Mouse (Mus musculus) megakaryocyte-erythroid progenitor cell, adult 5-6 weeks (primary cell): ENCODE data around the gene Fbxl18. TPM values are rescaled to one million over a fixed set of nuclear protein-coding genes. Genes with fewer than 3 reads are reported as not detected.

Source experiments
- ATAC-seq: replicated peaks from 2 replicates; pipeline ENCODE4 v1.8.0; 2016; ENCODE audit warnings: mild to moderate bottlenecking, inconsistent platforms; ENCODE audit not compliant: severe bottlenecking, poor library complexity, low FRiP score, low TSS enrichment
- total RNA-seq, 2 experiments: library from RNA; stranded (forward) in 1 of 2; stranded (reverse) in 1 of 2; fragments of 200-1000, 215-1000 nt in 1 of 2; fragments of >200 nt in 1 of 2; fragmentation: Nextera tagmentation in 1 of 2; gene quantifications; 2 replicates each; pipeline ENCODE4 v1.2.3; 2014 to 2017

Fbxl18 gene
- total RNA-seq, 2 experiments from 2014 or later: 3.9 to 7.7 TPM

DNA sequence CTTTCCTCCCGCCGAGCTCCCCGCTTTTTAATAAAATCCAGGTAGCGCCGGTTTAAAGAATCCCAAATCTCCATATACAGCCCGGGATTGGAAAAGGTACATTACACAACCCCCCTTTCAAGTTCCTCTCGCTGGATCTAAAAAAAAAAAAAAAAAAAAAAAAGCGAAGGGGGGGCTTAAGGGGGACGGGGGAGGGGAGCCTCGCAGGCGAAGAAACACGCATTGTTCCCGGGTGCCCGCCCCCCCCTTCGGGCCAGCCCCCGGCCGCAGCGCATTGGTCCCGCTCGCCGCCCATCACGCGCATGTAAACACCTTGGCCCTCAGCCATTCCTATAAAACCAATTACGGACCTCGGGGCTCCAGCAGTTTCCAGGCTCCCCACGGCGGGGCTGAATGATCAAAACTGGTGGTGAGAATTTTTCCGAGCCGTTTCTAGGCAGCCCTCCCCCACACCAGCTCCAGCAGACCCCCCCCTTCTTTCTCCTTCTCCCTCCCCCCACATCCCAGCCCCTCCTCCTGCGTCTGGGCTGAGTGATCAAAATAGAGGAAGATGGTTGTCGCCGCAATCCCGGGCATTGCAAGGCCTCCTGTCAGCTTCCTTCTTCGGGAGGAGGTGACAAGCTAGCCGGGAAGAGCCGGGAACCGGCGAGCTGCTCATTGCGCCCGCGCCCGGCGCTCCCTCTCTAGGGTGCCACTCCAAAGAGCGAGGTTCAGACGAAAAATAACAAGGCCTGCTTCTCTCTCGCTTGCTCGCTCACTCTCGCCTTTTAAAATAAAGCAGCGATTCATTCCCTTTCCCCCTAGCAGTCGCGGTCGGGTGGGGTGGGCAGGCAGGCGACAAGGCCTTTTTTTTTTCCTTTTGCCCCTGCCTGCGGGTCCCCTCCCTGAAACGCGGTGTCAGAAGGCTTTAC lies 77.4 kb downstream of the Fbxl18 start, which contains the start of gene Tnrc18:
TSS of gene Tnrc18 (minus strand) at position 139 of the 911 bp plus-strand sequence.
- no peak for ATAC-seq

Other genes starting within 250 kb of the Fbxl18 start
- not detected in 2 replicates for gene Slc29a4, start 202.9 kb downstream of the Fbxl18 start, total RNA-seq (2014; fragmentation: Nextera tagmentation)
- gene Slc29a4, start 202.9 kb downstream of the Fbxl18 start, total RNA-seq (2017): not detected in 2 replicates
- 8.8 and 11.7 TPM in 2 replicates for gene Tnrc18, start 77.8 kb downstream of the Fbxl18 start, total RNA-seq (2014; fragmentation: Nextera tagmentation)
- 0.85 and 4.2 TPM in 2 replicates for gene Tnrc18, start 77.8 kb downstream of the Fbxl18 start, total RNA-seq (2017)
- gene Actb, start 11.3 kb upstream of the Fbxl18 start, total RNA-seq (2014; fragmentation: Nextera tagmentation): 1,959 and 3,523 TPM in 2 replicates
- gene Actb, start 11.3 kb upstream of the Fbxl18 start, total RNA-seq (2017): 1,717 and 2,932 TPM in 2 replicates
- gene Fscn1, start 64.9 kb upstream of the Fbxl18 start, total RNA-seq (2014; fragmentation: Nextera tagmentation): 0.17 TPM in 1 of 2 replicates, not detected in the other
- 0.11 TPM in 1 of 2 replicates, not detected in the other for gene Fscn1, start 64.9 kb upstream of the Fbxl18 start, total RNA-seq (2017)
- 41.0 and 62.7 TPM in 2 replicates for gene Rnf216, start 217.6 kb upstream of the Fbxl18 start, total RNA-seq (2014; fragmentation: Nextera tagmentation)
- gene Rnf216, start 217.6 kb upstream of the Fbxl18 start, total RNA-seq (2017): 60.5 and 91.5 TPM in 2 replicates